Mouse (Mus musculus) thymus, postnatal 10 days (tissue): Measurements from ENCODE around the gene Pkig.
"Not testable (repeated sequence)": the region's sequence is repeated elsewhere in the genome, so short reads cannot be mapped to it uniquely, and the experiment has no call there.

ENCODE experiments used
- DNase-seq, 2 experiments: peaks; one replicate each; pipeline ENCODE4 v3.0.0; 2021; ENCODE audit warnings: low spot score in 2 of 2

The Pkig gene

DNA sequence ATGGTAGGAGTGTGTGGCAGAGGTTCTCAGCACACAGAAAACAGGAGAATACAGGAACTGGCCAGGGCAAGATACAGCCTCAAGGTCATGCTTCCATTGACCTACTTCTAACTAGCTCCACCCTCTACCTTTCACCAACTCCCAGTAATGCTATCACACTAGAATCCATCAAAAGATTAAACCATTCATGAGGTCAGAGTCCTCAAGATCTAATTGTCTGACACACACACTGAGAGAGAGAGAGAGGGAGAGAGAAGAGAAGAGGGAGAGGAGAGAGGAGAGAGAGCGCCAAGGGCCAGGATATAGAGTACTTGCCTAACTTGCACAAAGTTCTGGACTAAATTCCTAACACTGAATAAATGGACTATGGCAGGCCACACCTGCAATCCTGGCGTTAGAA, 24.2 kb downstream of the Pkig start:
- DNase-seq: no peak

GRCm38 (mm10) chr2:163685287-163685686, 27.1 kb downstream of the Pkig start:
- DNase-seq: no peak

DNA sequence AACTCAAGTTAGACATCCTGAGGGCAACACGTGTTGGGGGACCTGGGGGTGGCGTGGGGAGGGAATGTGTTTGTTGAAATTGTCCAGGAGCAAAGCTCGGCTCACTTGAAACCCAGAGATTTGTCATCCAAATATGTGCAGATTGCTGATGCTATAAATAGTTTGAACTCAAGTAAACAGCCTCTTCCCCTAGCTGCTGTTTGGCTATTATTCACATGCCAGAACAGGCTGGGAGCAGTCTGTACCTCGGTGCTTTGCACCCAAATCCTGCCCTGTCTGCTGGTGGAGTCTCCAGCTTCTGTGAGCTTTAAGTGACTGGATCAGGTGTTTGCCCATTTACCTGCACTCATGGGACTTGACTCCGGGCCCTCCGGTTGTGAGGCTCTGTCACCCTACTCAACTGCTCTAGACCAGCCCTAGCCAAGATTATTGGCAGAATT, 27.6 kb downstream of the Pkig start:
- no peak for DNase-seq

GRCm38 (mm10) chr2:163686233-163686632, 28.0 kb downstream of the Pkig start:
- DNase-seq: no peak

DNA sequence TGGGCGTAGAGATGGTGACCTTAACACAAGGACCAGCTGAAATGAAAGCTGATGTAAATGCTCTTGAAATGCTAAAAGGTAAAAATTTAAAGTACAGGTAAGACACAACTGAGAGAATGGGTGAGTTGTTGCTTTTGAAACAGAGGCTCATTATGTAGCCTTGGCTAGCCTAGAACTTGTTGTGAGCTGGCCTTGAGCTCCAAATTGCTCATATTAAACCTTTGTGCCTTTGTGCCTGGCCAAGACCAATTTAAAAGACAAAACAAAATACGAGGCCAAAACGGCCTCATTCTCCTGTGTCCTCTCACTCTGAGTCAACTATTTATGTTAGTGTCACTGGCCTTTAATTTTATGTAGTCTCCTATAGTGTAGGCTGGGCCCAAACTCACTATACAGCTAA, 28.7 kb downstream of the Pkig start:
- no peak for DNase-seq

DNA sequence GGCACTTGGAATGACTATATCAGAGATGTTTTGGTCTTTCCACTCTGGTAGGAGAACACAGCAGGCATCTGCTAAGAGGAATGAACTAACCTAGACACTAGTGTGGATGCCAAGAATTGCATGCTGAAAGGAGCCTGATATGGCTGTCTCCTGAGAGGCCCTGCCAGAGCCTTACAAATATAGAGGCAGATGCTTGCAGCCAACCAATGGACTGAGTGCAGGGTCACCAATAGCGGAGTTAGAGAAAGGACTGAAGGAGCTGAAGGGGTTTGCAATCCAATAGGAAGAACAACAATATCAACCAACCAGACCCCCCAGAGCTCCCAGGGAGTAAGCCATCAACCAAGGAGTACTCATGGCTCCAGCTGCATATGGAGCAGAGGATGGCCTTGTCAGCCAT, 30.2 kb downstream of the Pkig start:
- DNase-seq: not testable (repeated sequence)

DNA sequence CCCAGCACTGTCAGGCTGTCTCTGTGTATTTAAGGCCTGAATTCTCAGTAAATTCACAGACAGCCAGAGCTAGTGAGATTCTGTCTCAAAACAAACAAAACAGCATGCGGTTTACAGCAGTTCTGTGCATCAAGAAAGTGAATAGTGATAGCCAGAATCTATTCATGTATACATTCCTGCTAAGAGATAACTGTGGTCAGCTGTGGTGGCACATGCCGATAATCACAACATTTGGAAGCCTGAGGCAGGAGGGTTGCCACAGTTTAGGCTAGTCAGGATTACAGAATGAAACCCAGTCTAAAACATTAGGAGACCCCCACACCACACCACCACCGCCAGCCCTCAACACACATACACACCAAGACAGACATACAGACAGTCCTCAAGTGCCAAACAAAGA, 31.6 kb downstream of the Pkig start:
- DNase-seq: no peak

- no peak for DNase-seq
These were observed 32.5 kb downstream of the Pkig start for GRCm38 (mm10) chr2:163690409-163691304.

DNA sequence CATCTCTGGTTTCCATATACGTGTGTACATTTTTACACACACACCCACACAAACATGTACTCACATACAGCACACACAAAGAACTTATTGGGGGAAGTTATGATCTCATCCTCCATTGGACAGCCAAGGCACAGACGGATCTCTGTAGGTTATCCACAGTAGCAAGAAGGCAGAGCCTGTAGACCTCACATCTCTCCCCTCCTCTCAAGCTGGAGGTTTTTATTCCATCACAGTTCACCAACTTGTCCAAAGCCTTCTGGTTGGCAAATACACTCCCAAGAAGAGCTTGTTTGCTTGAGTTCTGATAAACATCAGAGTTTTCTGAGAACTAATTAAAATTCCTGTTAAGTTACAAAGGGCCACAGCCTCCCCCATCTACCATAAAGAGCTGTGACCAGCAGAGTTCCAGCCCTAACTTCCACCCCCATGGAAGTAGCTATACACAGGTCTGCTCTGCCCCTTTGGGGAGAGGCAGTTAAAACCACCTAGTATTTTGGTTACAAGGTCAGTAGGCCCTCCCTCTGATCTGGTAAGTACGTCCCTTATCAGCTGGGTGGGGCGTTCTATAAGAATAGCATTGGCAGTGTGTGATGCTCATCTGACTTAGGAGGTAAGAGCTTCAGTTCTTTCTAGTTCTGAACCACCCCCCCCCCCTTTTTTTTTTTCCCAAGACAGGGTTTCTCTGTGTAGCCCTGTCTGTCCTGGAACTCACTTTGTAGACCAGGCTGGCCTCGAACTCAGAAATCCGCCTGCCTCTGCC, 33.8 kb downstream of the Pkig start:
- no peak for DNase-seq

GRCm38 (mm10) chr2:163692873-163693612, 34.9 kb downstream of the Pkig start:
- no peak for DNase-seq

GRCm38 (mm10) chr2:163693716-163694314, 35.6 kb downstream of the Pkig start:
- no peak for DNase-seq

DNA sequence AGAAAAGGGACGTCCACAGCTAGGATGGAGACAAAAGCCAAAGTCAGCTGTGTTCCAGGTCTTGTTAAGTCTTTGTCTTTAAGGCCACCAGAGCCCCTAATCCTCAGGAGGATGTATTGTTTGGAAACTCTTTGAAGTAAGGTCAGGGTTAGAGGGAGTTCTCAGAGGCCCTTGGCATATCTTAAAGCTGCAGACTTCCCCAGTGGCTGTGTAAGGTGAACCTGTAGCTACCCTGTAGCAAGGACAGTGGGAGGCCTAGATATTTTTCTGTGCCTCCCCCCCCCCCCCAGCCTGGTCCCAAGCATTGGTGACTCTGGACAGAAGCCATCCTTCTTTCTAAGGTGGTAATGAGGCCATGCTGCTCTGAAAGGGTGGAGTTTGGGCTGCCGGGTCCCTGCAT, 38.6 kb downstream of the Pkig start:
- no peak for DNase-seq

- DNase-seq: peak in 1 of 2 experiments; percentile 37
These were observed 39.7 kb downstream of the Pkig start for GRCm38 (mm10) chr2:163697764-163698480.

DNA sequence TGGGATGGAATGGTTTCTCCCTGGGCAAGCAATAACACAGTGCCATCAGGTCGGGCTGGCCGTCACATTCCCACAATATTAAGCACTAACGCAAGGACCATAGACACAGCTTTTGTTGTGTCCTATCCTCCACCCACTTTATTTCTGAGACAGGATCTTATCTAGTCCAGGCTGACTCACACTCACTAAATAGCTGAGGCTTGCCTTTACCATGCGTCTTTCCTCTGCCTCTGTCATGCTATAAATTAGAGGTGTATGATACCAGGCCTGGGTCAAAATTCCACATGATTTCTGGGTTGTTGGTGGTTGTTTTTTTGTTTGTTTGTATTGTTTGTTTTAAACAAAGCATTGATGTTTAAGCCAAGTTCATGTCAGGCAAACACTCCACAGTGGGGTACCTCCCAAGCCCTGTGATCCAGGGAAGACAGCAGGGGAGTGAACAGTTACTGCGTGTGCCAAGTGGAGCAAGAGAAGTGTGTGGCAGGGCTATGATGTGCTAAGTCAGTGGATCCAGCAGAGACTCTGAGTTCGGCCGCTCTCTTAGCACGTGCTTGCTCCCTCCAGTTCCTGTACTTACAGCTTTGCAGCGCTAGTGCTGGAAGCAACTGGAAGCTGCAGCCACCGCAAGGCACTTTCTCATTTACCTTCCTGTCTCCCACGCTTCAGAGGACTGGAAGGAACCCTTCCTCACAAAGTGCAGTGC, 41.0 kb downstream of the Pkig start:
- no peak for DNase-seq

DNA sequence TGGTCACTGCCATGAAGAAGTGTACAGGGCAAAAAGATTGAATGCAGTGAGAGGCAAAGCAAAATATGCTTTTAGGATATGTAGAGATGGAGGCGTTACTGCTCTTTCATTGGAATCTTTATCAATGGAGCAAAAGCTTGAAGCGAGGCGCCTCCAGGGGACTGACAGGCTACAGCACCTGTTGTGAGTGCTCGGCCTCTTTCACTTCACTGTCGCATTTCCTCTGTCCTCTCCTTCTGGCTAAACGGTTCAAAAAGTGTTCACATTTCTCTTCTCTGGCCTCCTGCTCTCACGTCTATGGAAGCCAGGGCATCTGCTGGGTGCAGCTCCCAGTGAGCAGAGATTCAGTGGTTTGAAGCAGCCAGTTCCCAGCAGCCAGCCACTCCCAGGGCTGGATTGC, 44.2 kb downstream of the Pkig start:
- peak in 1 of 2 experiments; percentile 32 for DNase-seq

- DNase-seq: no peak
These were observed 44.7 kb downstream of the Pkig start for GRCm38 (mm10) chr2:163702921-163703320.

DNA sequence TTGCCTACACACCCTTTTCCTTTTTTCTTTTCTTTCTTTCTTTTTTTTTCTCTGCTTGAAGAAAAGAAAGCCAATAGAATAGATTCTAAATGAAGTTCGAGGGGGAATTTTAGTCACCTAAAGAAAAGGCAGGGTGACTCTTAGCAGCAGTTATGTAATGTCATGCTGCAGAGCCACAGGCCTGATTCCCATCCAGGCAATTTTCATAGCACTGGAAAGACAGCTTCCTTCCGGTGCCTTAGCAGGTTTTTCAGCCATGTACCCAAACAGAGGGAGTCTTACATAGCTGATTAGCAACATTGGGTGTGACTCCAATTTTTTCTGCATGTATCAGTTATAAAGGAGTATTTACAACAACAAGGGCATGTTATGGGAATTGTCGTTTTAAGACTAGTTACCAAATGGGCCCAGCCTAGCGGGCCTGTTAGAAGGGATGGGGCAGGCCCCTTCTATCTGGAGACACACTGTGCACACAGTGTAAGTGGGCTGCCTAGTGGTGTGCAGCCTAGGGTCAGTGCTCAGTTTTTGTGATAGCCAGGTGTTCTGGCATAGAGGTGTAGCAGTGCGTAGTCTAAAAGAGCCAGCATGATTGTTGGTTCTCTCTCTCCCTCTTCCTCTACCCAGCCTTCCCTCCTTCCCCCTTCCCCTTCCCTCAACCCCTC, 45.5 kb downstream of the Pkig start:
- no peak for DNase-seq

DNA sequence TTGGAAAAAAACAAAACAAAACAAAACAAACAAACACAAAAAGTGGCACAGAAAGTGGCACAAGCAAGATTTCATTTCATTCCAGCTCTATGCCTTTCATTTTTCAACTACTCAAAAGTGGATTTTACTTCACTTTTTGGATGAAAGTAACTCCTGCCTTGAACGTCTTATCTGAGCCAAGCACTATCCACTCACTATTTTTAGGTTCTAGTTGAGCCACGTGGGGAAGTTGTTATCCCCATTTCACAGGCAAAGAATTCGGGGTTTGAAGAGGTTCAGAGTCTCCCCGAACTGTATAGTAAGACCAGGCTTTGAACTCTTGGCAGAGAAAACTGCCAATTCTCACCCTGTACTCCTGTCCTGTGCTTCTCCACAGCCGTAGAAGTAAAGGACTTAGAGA, 50.1 kb downstream of the Pkig start:
- no peak for DNase-seq

DNA sequence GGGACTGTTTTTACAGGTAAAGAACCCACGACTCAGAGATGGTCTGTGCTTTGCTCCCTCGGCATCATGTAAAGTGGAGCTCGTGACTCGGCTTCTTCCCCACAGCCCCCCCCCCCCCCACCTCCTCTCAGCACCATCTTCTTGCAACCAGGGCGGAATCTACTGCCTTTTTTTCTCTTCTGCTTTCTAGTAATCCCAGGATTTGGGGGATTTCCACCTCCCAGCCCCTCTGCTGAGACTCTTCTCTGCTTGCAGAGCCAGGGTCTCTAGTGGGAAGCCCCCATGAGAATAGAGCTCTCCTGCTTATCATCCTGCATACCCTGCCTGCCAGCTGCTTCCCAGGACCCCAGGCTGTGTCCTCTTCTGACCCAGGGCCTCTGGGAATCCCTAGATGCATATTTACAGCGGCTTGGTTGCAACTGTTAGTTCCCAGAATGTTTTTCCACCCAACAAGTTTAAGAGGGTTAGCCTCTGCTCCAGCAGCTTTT, 50.6 kb downstream of the Pkig start:
- DNase-seq: no peak

DNA sequence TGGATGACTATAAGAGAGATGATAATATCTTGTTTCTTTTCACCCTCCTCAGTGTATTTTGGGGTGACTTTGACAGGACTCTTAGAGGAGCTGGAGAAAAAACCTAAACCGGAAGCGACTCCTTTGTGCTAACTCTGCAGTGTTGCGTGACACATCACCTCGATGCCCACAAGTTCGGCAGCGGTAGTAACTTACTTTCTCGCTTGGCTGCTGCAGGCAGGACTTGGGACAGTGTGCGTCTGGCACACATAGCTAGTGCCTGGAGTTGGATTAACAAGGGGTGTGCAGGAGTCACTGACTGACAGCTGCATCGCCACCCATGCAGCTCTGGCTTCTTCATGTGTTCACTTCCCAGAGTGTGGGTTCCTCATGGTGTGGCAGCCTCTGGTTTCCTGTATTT, 51.8 kb downstream of the Pkig start:
- DNase-seq: peak in 1 of 2 experiments; percentile 28
